Mouse (Mus musculus): ENCODE data around the gene Gm49380. TPM values are rescaled to one million over a fixed set of nuclear protein-coding genes. Genes with fewer than 3 reads are reported as not detected.
"Not testable (repeated sequence)": the region's sequence is repeated elsewhere in the genome, so short reads cannot be mapped to it uniquely, and the experiment has no call there.

The Gm49380 gene
- polyA plus RNA-seq, 1 experiment from 2014 or later: 0.29 TPM

DNA sequence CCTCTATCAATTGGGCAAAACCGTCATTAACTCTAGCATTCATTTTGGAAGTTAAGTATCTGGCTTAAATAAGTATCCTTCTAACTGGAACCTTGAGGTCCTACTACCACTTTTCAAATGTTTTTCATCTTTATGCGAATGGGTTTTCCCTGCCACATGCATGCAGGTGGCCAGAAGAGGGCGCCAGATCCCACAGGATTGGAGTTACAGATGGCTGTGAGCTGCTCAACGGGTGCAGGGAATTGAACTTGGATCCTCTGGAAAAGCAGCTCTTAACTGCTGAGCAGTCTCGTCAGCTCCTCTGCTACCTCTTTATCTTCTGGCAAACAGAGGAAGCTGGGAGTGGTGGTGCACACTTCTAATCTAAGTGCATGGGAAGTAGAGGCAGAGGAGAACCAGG, 5.7 kb upstream of the Gm49380 start:
- no peaks in the 10 kb centered on the region for H3K27me3 ChIP-seq (replicated peaks; ENCODE audit: insufficient read depth, low read length)
- ATAC-seq (no peak), DNase-seq (ENCODE audit: low spot score) (no peak)
- WGBS: 52% methylated on average over 5 of the region's 5 CpGs
- H3K4me1 ChIP-seq (ENCODE audit: insufficient read depth, low read depth, low read length): no peaks in the 10 kb centered on the region; the same call in 1 of the 2 replicates
- no peak overlapping the region for H3K27ac ChIP-seq (ENCODE audit: low read length)
- no peaks in the 10 kb centered on the region for H3K9me3 ChIP-seq (ENCODE audit: low read length)
- H3K4me3 ChIP-seq (ENCODE audit: low read depth, low read length): no peak overlapping the region
- H3K9ac ChIP-seq (replicated peaks; ENCODE audit: low read depth): no peak overlapping the region
- no peak overlapping the region for H3K4me2 ChIP-seq (replicated peaks; ENCODE audit: low read depth, low read length)
- no peaks in the 10 kb centered on the region for H3K36me3 ChIP-seq (ENCODE audit: insufficient read depth, low read length)
- TF ChIP-seq CTCF (IDR thresholded peaks at IDR 0.05) (peak; percentile 70), EP300 (IDR thresholded peaks at IDR 0.05) (no peak)

DNA sequence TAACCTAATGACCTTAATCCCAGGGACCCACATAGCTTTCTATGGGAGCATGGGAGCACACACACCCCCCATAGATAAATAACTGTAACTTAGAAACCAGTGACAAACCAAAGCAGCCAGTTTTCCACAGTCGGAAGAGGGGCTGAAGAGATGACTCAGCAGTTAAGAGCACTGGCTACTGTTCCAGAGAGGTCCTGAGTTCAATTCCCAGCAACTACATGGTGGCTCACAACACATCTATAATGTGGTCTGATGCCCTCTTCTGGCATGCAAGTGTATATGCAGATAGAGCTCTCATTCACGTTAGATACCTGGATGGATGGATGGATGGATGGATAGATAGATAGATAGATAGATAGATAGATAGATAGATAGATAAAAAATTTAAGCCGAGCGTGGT, 2.9 kb upstream of the Gm49380 start:
- Histone ChIP-seq H3K4me3 (ENCODE audit: low read depth, low read length) (no peak overlapping the region), H3K27me3 (replicated peaks; ENCODE audit: insufficient read depth, low read length) (no peaks in the 10 kb centered on the region), H3K27ac (ENCODE audit: low read length) (no peak overlapping the region), H3K36me3 (ENCODE audit: insufficient read depth, low read length) (no peaks in the 10 kb centered on the region), H3K4me1 (ENCODE audit: insufficient read depth, low read depth, low read length) (no peaks in the 10 kb centered on the region; the same call in 1 of the 2 replicates), H3K9me3 (ENCODE audit: low read length) (no peaks in the 10 kb centered on the region), H3K9ac (replicated peaks; ENCODE audit: low read depth) (no peak overlapping the region), H3K4me2 (replicated peaks; ENCODE audit: low read depth, low read length) (no peak overlapping the region)
- WGBS: 90% methylated on average over 4 of the region's 4 CpGs
- ATAC-seq (no peak), DNase-seq (ENCODE audit: low spot score) (no peak)
- peak; percentile 44 for TF ChIP-seq CTCF (IDR thresholded peaks at IDR 0.05)
- TF ChIP-seq EP300 (IDR thresholded peaks at IDR 0.05): no peak

DNA sequence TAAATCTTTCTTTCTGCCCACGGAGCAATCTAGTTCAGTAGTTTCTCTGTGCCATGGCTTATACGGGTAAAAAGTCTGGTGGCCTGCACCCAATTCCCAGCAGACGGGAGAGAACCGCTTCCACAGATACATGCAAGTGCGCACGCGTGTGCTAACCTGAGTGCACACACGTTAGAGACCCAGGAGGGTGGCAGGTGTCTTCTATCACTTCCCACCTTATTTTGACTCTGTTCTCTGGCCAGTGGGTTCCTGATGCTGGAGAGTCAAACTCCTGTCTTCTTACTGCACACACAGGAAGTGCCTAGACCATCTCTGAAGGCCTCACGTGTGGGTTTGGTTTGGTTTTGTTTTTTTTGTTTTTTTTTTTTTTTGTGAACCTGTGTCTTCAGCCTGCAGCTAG, 2.3 kb upstream of the Gm49380 start:
- no peaks in the 10 kb centered on the region for H3K36me3 ChIP-seq (ENCODE audit: insufficient read depth, low read length)
- H3K9me3 ChIP-seq (ENCODE audit: low read length): no peaks in the 10 kb centered on the region
- no peak overlapping the region for H3K4me3 ChIP-seq (ENCODE audit: low read depth, low read length)
- ATAC-seq (no peak), DNase-seq (ENCODE audit: low spot score) (no peak)
- no peak for TF ChIP-seq CTCF (IDR thresholded peaks at IDR 0.05)
- TF ChIP-seq EP300 (IDR thresholded peaks at IDR 0.05): no peak
- no peak overlapping the region for H3K9ac ChIP-seq (replicated peaks; ENCODE audit: low read depth)
- H3K27me3 ChIP-seq (replicated peaks; ENCODE audit: insufficient read depth, low read length): no peaks in the 10 kb centered on the region
- WGBS: 80% methylated on average over 9 of the region's 9 CpGs
- H3K4me2 ChIP-seq (replicated peaks; ENCODE audit: low read depth, low read length): no peak overlapping the region
- H3K4me1 ChIP-seq (ENCODE audit: insufficient read depth, low read depth, low read length): no peaks in the 10 kb centered on the region; the same call in 1 of the 2 replicates
- H3K27ac ChIP-seq (ENCODE audit: low read length): no peak overlapping the region

GRCm38 (mm10) chr9:44114453-44114852, 1.2 kb upstream of the Gm49380 start:
- Histone ChIP-seq H3K4me3 (ENCODE audit: low read depth, low read length) (no peak overlapping the region), H3K36me3 (ENCODE audit: insufficient read depth, low read length) (no peaks in the 10 kb centered on the region), H3K27me3 (replicated peaks; ENCODE audit: insufficient read depth, low read length) (no peaks in the 10 kb centered on the region), H3K4me2 (replicated peaks; ENCODE audit: low read depth, low read length) (no peak overlapping the region), H3K27ac (ENCODE audit: low read length) (no peak overlapping the region), H3K4me1 (ENCODE audit: insufficient read depth, low read depth, low read length) (peaks cover 8% of the 10 kb centered on the region), H3K9me3 (ENCODE audit: low read length) (no peaks in the 10 kb centered on the region), H3K9ac (replicated peaks; ENCODE audit: low read depth) (no peak overlapping the region)
- no peak for ATAC-seq
- no peak for TF ChIP-seq EP300 (IDR thresholded peaks at IDR 0.05)
- TF ChIP-seq CTCF (IDR thresholded peaks at IDR 0.05): no peak
- DNase-seq (ENCODE audit: low spot score): no peak
- 53% methylated on average over 2 of the region's 2 CpGs for WGBS

- not testable (repeated sequence) for H3K27me3 ChIP-seq (replicated peaks; ENCODE audit: insufficient read depth, low read length); DNase-seq (ENCODE audit: low spot score); H3K9me3 ChIP-seq (ENCODE audit: low read length); H3K27ac ChIP-seq (ENCODE audit: low read length); H3K9ac ChIP-seq (replicated peaks; ENCODE audit: low read depth); H3K4me2 ChIP-seq (replicated peaks; ENCODE audit: low read depth, low read length); H3K4me3 ChIP-seq (ENCODE audit: low read depth, low read length); H3K36me3 ChIP-seq (ENCODE audit: insufficient read depth, low read length); ATAC-seq
- WGBS: 44% methylated on average over 5 of the region's 12 CpGs
- H3K4me1 ChIP-seq (ENCODE audit: insufficient read depth, low read depth, low read length): peaks cover 20% of the 10 kb centered on the region
Observed at GRCm38 (mm10) chr9:44111909-44112308, 1.4 kb downstream of the Gm49380 start.

GRCm38 (mm10) chr9:44109360-44110095, 3.8 kb downstream of the Gm49380 start:
- no peak overlapping the region for H3K27ac ChIP-seq (ENCODE audit: low read length)

More at GRCm38 (mm10) chr9:44109360-44110095, 3.8 kb downstream of the Gm49380 start:
- H3K4me3 ChIP-seq (ENCODE audit: low read depth, low read length): no peak overlapping the region
- TF ChIP-seq EP300 (IDR thresholded peaks at IDR 0.05) (no peak; the same call in 1 of the 2 replicates), CTCF (IDR thresholded peaks at IDR 0.05) (peak; percentile 84)
- H3K9ac ChIP-seq (replicated peaks; ENCODE audit: low read depth): no peak overlapping the region
- no peak for ATAC-seq
- no peak overlapping the region for H3K4me2 ChIP-seq (replicated peaks; ENCODE audit: low read depth, low read length)
- peaks cover 30% of the 10 kb centered on the region for H3K4me1 ChIP-seq (ENCODE audit: insufficient read depth, low read depth, low read length)
- H3K9me3 ChIP-seq (ENCODE audit: low read length): no peaks in the 10 kb centered on the region
- H3K36me3 ChIP-seq (ENCODE audit: insufficient read depth, low read length): no peaks in the 10 kb centered on the region
- WGBS: 18% methylated on average over 9 of the region's 9 CpGs
- H3K27me3 ChIP-seq (replicated peaks; ENCODE audit: insufficient read depth, low read length): no peaks in the 10 kb centered on the region
- DNase-seq (ENCODE audit: low spot score): peak; percentile 75

Data from lung, postnatal 0 days (tissue).